Mouse (Mus musculus): ENCODE measurements around the gene Hspb7.

DNA sequence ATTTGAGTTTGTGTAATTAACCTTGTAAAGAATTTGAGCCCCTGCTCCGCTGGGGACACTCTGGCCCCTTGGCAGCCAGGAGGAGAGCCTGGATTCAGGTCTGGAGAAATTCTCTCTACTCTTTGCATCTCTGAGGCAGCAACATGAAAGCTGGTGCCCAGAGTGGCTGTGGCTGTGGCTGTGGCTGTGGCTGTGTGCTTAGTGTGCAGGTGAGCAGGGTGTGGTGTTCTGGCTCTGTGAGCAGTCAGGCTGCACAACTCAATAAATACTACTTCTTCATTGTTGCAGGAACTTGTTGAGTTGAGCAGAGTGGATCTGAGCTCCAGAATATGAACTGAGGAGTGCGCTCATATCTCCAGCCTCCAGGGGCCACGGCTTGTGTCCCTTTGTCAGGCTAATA is 38.3 kb downstream of the Hspb7 start:
- TF ChIP-seq CTCF (IDR thresholded peaks at IDR 0.05; ENCODE audit: low read depth, low read length) (no peak), POLR2A (IDR thresholded peaks at IDR 0.05; ENCODE audit: extremely low read depth, insufficient read depth, low read length) (no peak)
